Mouse (Mus musculus) left cerebral cortex, postnatal 14 days (tissue): ENCODE data around the gene Cbx3. TPM values are rescaled to one million over a fixed set of nuclear protein-coding genes. Genes with fewer than 3 reads are reported as not detected.

ENCODE experiments used
- DNase-seq, 2 experiments: peaks; one replicate each; pipeline ENCODE4 v3.0.0; 2021 to 2022; ENCODE audit warnings: low spot score in 2 of 2, mixed read lengths in 1 of 2
- intact Hi-C: fragments of 180-260 bp; cut with DNase I; formaldehyde crosslinking; loops from one replicate; pipeline ENCODE4 v1.15.1; 2025
- total RNA-seq, 2 experiments: library from RNA; stranded (reverse); gene quantifications; 2 replicates each; pipeline ENCODE4 v1.2.3; 2021

The Cbx3 gene
- total RNA-seq, 2 experiments from 2014 or later, result 143 to 159 TPM

GRCm38 (mm10) chr6:51510946-51511345, 40.8 kb downstream of the Cbx3 start:
- intact Hi-C loops, result no loop called here
- DNase-seq, result no peak

GRCm38 (mm10) chr6:51513745-51514144, 43.6 kb downstream of the Cbx3 start:
- intact Hi-C loops, result no loop called here

DNA sequence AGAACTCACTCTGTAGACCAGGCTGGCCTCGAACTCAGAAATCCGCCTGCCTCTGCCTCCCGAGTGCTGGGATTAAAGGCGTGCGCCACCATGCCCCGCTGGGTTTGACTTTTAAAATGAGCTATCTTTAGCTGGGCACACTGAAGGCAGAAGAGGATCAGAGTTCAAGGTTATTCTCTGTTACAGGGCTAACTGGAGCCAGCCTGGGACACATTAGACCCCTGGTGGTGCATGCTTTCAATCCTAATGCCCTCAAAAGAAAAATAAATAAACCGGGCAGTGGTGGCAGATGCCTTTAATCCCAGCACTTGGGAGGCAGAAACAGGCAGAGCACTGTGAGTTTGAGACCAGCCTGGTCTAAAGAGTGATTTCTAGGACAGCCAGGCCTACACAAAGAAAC, 44.7 kb downstream of the Cbx3 start:
- intact Hi-C loops, result loop anchor here (5.0 kb wide), 1 partner anchor 37 kb away; no protein-coding TSS in a partner anchor
- DNase-seq, result no peak

More at GRCm38 (mm10) chr6:51513745-51514144, 43.6 kb downstream of the Cbx3 start:
- no peak for DNase-seq

DNA sequence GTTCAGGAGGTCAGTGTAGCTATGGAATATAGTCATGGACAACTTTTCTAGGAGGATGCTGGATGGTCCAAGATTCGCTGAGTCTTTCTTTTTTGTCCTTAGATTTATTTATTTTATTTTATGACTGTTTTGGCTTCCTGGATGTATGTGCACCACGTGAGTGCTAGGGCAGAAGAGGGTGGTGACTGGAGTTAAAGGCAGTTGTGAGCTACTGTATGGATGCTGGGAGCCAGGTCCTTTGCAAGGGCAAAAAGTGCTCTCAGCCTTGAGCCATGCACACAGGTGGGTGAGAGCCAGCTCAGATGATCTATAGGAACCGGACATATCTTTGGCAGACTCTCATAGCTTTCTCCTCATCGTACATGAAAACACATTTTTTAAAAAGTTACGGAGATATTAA, 53.1 kb downstream of the Cbx3 start:
- intact Hi-C loops, result no loop called here
- no peak for DNase-seq

GRCm38 (mm10) chr6:51523807-51524320, 53.7 kb downstream of the Cbx3 start, which contains the start of gene Snx10:
Gene Snx10 (plus strand): TSS chr6:51523901.
- intact Hi-C loops, result no loop called here
- DNase-seq, result peak; percentile 49 to 65

- intact Hi-C loops, result no loop called here
- peak; percentile 40 to 54 for DNase-seq
Measured at GRCm38 (mm10) chr6:51524321-51524931, 54.3 kb downstream of the Cbx3 start.

- intact Hi-C loops, result no loop called here
- DNase-seq, result no peak
Measured at GRCm38 (mm10) chr6:51525001-51525400, 54.8 kb downstream of the Cbx3 start.

- intact Hi-C loops, result no loop called here
- DNase-seq, result no peak
Measured at GRCm38 (mm10) chr6:51529457-51529856, 59.3 kb downstream of the Cbx3 start.

Other genes with a start within 250 kb of the Cbx3 start
- gene Nfe2l3, start 37.7 kb upstream of the Cbx3 start, total RNA-seq, result 1 to 10 TPM; 2.5 to 3.6 TPM
- 100 to 1,000 TPM; 446 to 458 TPM for gene Hnrnpa2b1, start 466 bp upstream of the Cbx3 start, total RNA-seq
- 100 to 1,000 TPM; 114 to 116 TPM for gene Snx10, start 53.5 kb downstream of the Cbx3 start, total RNA-seq